Mouse (Mus musculus): Measurements from ENCODE around the gene Spg11.
"Not testable (repeated sequence)": the region's sequence is repeated elsewhere in the genome, so short reads cannot be mapped to it uniquely, and the experiment has no call there.

Gene Spg11

GRCm38 (mm10) chr2:122143111-122143510, 24.9 kb upstream of the Spg11 start:
- no peak for DNase-seq

DNA sequence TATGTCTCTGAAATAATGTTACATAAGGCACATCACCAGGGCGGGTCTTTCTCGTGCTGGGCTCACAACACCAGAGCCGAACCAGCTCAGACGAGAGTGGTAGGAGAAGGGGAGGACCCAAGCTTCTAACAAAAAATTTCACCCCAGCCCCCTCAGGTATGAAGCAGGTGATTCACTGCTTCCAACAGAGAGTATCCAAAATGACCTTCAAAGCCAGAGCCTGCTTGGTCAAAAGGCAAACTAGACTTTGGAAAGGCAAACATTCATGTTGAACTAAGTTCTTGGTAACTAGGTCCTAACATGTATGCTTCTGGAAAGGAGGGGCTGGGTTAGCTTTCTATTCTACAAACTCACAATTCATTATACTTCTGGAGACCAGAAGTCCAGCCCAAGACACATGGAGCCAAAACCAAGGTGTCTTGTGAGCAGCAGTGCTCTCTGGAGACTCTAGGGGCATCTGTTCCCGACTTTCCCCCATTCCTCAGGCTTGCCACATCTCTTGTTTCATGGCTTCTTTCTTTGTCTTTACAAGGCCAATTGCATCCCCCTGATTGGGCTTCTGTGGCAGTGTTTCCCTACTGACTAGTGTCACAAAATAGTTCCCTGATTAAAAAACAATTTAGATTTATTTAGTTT, 23.3 kb upstream of the Spg11 start:
- DNase-seq = no peak

- no peak for DNase-seq
These were observed 22.6 kb upstream of the Spg11 start for GRCm38 (mm10) chr2:122140815-122141214.

DNA sequence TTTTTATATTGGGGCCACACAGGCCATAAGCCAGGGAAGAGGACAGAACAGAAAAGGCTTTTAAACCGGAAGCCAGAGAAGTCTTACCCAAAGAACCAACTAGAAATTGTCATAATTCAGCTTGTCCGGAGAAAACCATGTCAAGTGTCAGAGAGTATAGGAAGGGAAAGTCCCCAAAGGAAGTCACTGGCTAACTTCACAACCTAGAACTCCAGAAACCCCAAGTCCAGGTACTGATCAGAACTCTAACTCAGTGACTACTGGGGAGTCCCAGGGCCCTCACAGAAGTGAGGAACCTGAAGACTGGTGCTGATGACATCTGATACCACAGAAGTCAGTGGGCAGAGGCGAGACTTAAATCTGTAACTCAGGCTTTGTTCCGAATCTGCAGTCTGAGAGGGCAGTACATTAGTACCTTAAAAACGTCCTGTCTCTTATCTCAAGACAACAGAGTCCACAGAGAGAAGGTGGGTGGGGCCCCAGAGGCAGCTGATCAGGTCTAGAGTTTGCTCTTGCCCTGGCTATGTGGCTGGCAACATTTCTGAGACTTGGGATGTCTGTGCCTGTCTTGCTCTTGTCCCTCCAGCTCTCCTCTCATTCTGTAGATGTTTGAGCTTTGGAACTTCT, 19.8 kb upstream of the Spg11 start:
- DNase-seq = no peak

DNA sequence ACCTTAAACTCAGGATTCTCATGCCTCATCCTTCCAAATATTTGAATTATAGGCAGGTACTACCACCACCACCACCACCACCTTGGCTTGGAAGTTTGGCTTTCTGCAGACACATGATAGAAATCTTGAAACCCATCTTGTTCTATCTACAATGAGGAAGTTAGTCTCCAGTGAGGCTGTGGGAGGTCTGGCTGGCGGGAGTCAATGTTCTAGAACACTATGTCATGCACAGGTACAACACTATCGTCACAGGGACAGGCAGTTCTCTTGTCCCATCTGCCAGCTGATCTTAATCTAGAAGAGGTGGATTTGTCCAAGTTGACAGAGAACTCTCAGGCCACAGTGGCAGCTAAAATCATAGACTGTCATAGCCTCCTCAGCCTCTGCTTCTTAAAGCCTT, 14.4 kb upstream of the Spg11 start:
- no peak for DNase-seq

- DNase-seq = no peak
These were observed 13.9 kb upstream of the Spg11 start for GRCm38 (mm10) chr2:122132078-122132477.

- DNase-seq = no peak
These were observed 9.4 kb upstream of the Spg11 start for GRCm38 (mm10) chr2:122127635-122128034.

- no peak for DNase-seq
These were observed 8.7 kb upstream of the Spg11 start for GRCm38 (mm10) chr2:122126765-122127347.

- no peak for DNase-seq
These were observed 7.7 kb upstream of the Spg11 start for GRCm38 (mm10) chr2:122125680-122126572.

DNA sequence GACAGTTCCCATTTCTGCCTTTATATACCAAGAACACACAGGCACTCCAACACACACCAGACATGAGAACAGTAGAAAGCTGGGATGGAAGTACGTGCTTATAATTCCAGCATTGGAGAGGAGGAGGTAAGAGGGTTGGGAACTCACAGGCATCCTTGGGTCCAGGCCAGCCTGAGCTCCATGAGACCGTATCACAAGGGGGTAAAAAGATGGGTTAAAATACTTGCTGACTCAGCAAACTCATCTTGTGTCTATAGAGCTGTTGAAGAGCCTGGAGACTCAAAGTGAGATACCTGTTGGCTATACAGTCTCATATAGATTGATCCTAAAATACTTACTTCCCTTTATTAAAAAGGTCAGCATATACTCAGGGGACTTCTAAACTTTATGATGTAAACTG, 1.3 kb downstream of the Spg11 start:
- DNase-seq = peak in 1 of 2 experiments; percentile 7

DNA sequence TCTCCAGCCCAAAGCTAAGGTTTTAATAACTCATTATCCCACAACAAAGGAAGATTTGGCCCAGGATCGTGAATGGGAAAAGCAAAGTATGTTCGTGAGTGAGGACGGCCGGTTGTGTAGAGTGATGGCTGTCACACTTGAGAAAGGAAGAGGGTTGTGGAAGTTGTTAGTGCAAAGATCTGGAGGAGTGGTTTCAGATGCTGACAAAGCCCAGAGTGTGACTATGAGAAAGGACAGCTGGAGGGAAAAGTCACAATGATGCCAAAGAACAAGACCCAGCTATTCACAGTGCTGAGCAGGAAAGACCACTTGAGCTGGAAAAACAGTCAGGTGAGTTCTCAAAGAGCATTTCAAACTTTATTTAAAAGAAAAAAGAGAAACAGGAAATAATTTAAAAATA, 8.5 kb downstream of the Spg11 start:
- DNase-seq = no peak

DNA sequence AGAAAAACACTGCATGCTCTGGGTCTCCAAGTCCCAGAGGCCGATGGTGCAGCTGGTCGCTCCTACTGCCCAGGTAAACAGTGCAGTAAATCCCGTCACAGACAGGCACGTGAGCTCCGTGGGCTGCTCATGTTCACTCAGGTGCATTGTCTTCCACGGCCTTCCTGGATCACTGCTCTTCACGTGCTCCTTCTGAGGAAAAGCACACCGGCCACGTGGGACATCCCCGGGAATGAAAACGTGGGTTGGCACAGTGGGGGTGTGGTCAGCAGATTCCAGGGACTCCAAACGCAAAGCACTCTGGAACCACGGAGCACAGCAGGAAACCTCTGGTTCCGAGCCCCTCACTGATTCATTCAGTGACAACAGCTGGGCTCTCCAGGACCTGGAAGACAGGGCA, 10.1 kb downstream of the Spg11 start:
- DNase-seq = no peak

- peak; percentile 7 to 13 for DNase-seq
These were observed 16.1 kb downstream of the Spg11 start for GRCm38 (mm10) chr2:122102070-122102469.

- not testable (repeated sequence) for DNase-seq
These were observed 20.5 kb downstream of the Spg11 start for GRCm38 (mm10) chr2:122097686-122098085.

- no peak for DNase-seq
These were observed 24.3 kb downstream of the Spg11 start for GRCm38 (mm10) chr2:122093844-122094243.

DNA sequence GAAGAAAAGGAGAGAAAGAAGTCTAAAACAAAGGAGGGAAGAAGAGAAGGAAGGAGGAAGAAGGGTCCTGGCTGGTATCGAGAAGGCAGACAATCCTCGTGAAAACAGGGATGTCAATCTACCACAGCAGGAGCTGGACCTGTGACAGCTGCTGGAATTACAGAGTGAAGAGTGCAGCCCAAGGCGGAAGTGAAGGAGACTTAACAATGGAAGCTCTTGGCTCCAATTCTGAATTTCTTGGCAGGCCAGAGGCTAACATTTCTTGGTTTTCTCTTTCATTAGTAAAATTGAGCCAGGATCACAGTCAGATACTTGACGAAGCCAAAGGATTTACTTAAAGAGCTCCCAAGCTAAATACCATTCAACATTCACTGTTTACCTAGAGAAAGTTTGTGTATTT, 31.7 kb downstream of the Spg11 start:
- DNase-seq = peak; percentile 41 to 65

GRCm38 (mm10) chr2:122081728-122082456, 36.3 kb downstream of the Spg11 start:
- peak; percentile 65 to 66 for DNase-seq

DNA sequence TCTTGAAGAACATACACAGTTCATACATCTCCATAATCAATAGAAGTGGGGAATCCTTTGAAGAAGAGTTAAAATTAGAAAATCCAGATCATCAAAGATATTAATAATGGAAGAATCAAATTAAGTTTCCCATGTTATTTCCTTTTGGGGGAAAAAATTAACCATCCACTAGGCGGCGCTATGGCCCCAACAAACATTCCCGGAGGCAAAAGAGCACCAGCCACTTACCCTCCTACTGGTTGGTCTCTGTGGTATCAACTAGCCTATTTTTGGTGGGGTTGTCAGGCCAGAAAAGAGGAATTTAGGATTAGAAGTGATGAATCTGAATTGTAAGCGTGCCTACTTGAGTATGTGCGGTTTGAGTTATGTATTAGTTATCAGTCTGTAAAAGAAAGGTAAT, 48.3 kb downstream of the Spg11 start:
- DNase-seq = peak; percentile 62 to 72

- DNase-seq = no peak
These were observed 48.9 kb downstream of the Spg11 start for GRCm38 (mm10) chr2:122069144-122069912.

DNA sequence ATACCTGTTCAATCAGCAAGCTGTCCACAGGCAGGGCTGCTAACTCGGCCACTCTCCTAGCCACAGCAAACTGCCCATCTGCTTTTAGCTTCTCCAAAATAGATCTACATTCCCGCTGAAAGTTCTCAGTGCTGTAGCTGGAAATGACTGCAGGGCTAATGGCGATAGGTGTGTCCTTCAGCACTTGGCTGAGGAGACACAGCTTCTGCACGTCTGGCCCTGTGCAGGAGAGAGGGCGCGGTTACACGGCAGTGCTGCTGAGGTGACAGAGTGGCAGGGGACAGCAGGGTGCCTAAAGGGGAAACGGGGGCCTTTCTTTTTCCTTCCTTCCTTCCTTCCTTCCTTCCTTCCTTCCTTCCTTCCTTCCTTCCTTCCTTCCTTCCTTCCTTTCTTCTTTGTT, 51.9 kb downstream of the Spg11 start:
- no peak for DNase-seq

DNA sequence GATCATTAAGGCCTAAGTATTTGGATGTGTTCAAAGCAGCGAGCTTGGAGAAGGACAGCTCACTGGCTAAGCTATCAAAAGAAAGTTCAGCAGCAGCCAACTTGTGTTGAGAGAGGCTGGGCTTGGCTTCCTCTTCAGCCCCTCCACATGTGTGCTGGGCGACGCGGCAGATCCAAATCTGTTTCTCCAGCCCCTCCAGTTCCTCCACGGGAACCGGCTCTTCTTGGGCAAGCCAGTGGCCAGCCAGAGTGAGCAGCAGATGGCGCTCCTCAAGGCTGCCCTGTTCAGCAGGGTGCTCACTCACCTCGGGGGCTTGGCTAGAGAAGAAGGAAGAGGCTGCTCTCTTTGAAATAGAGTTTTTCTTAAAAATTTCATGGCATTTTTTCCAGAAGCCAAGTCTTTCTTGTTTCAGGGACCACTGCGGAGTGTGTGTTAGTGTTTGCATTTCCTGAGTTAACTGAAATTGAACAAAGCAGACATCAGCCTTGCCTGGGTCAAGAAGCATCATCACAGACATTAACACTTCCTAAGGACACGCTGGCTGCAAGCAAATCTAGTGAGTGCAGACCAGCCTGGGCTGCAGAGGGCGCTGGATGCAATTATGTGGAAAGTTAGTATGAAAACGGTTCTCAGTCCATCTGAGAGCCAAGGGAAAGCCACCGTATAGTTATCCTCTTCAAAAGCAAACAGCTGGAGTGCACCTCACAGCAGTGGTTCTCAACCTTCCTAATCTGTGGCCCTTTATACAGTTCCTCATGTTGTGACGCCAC, 52.8 kb downstream of the Spg11 start:
- DNase-seq = peak; percentile 74 to 80
